Mouse (Mus musculus): Measurements from ENCODE around the gene Cacnb2. TPM values are rescaled to one million over a fixed set of nuclear protein-coding genes. Genes with fewer than 3 reads are reported as not detected.

The Cacnb2 gene
- total RNA-seq, 2 experiments from 2014 or later = 0.32 to 0.81 TPM

- no peak for DNase-seq (ENCODE audit: low spot score)
Measured at GRCm38 (mm10) chr2:14984029-14984428, 381.1 kb downstream of the Cacnb2 start.

DNA sequence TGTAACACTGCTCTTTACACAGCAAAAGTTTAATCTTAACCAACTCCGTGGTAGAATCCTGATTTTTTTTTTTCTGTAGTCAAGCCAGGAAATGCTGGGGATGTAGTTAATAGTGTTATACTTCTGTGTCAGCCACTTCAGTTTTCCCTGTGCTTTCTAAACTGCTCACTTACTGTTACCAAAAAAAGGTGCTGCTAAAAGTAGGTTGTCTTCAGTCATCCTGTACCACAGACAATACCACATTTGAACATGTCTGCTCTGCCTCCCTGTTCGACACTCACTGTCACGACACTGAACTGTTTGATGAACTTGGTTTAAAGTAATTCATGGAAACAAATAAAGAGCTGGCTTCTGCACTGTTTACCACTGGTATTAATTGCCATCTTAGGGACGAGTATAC is 385.6 kb downstream of the Cacnb2 start:
- no peak for DNase-seq (ENCODE audit: low spot score)

DNA sequence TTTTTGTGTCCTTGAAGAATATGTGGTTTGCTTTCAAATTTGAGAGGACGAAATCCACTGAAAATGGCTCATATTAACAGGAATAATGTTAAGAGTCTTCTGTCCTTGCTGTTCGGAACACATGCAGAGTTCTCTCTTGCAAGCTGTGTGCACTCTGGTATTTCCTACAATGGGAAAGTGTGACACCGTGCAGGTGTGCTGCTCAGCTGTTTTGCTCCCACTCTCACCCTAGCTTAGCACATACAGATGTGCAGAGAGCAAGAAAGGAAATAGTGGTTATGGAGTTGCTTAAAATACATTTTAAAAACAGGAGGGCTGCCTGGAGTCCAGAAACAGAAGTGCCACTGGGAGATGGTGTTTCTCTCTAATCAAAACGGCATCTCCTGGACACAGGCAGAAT is 386.5 kb downstream of the Cacnb2 start:
- no peak for DNase-seq (ENCODE audit: low spot score)

- no peak for DNase-seq (ENCODE audit: low spot score)
Measured at GRCm38 (mm10) chr2:14992531-14992930, 389.6 kb downstream of the Cacnb2 start.

DNA sequence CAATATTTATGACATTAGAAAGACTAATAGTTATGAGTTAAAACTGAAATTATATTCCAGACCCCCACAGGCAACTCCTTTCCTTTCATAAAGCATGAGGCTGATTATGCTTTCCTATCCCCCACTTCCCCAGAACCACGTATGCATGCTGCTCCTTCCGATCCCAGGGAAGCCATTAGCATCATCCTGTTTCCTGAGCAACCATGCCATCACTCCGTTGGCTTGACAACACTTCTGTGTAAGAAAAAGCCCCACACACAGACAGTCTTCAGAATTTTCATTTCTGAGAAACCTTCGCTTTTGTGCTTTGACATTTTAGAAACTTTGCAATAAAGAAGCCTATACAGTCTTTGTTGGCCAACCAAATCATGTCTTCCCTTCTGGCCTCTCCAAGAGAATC is 393.1 kb downstream of the Cacnb2 start:
- DNase-seq (ENCODE audit: low spot score) = no peak

DNA sequence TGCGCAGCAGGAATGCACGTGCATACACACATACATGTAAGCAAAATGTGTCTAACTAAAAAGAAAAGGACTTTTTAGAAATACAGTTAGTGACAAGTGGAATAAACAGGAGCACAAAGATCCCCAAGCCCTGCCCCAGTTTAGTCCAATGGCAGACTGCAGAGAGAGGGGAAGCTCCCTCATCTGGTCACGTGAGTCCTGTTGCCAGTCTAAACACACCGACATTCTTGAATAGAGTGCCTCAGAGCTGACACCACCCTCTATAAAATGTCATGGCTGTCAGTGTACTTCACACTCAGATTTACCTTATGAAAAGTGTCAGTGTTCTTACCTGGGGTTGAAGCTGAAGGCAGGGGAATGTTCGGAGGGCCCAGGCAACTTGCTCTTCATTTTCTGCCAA is 394.9 kb downstream of the Cacnb2 start:
- no peak for DNase-seq (ENCODE audit: low spot score)

DNA sequence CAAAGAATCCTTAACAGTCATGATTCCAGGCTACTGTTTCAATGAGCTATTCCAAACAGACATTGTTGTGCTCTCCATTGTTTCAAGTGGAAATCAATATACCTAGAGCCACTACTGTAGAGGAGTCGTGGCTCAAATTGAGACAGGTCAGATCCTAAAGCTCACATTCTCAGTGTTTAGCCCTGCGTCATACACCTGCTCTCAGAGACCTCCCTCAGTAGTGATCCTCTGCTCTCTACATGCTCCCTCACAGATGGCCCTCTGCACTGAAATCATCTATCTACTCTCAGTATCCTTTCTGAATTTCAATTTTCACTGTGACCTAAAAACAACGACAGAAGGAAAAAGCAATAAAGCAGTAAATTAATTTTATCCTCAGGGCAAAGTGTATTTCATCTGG is 404.6 kb downstream of the Cacnb2 start:
- DNase-seq (ENCODE audit: low spot score) = no peak

- DNase-seq (ENCODE audit: low spot score) = no peak
Measured at GRCm38 (mm10) chr2:15008072-15008471, 405.2 kb downstream of the Cacnb2 start.

- no peak for DNase-seq (ENCODE audit: low spot score)
Measured at GRCm38 (mm10) chr2:15026817-15027216, 423.9 kb downstream of the Cacnb2 start.

DNA sequence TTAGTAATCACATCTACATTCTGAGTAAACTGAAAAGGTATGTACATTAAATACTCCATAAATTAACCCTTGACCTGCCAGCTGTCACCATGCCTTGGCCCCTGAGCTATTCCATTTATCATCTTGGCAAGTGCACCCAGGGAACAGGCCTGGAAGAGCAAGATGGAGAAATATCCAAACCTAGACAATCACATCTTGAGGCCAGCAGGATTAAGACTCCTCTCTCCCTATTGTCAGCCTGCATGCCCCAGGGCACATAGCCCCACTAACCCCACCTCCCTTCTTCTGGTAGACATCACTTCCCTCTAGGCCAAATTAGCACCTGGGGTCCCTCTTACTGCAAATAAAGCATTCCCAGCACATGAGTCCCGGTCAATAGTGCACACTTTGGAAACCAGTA is 424.9 kb downstream of the Cacnb2 start:
- no peak for DNase-seq (ENCODE audit: low spot score)

Other genes with a start within 250 kb of the Cacnb2 start
- gene Slc39a12, start 214.8 kb upstream of the Cacnb2 start, total RNA-seq (2021) = under 1 TPM; 0.07 to 0.37 TPM